Mouse (Mus musculus) limb, embryonic 14.5 days (tissue): ENCODE results near the gene Lbh. TPM values are rescaled to one million over a fixed set of nuclear protein-coding genes. Genes with fewer than 3 reads are reported as not detected.

Source experiments
- ATAC-seq: fragments of 200-750 bp; cut with Nextera tagmentation; 2 replicates; pipeline ENCODE4 v1.8.0; 2017; ENCODE audit warnings: low read depth, moderate number of reproducible peaks, moderate TSS enrichment; ENCODE audit not compliant: low FRiP score
- DNase-seq: peaks from one replicate; pipeline ENCODE4 v3.0.0-alpha.2; 2015; ENCODE audit warnings: low spot score
- H3K27ac ChIP-seq: fragments of 300-500 bp; sonication (generic); replicated peaks from 2 replicates; pipeline ENCODE4 v1.5.1; 2014; ENCODE audit warnings: low read depth, mild to moderate bottlenecking, low read length, moderate library complexity, mixed read lengths
- H3K27me3 ChIP-seq: fragments of 300-500 bp; sonication (generic); 2 replicates; pipeline ENCODE4 v1.6.1; 2014; ENCODE audit warnings: low read length, mixed read lengths; ENCODE audit not compliant: control insufficient read depth, insufficient read depth
- H3K36me3 ChIP-seq: fragments of 300-500 bp; sonication (generic); 2 replicates; pipeline ENCODE4 v1.6.1; 2014; ENCODE audit warnings: mild to moderate bottlenecking, low read length, moderate library complexity, mixed read lengths; ENCODE audit not compliant: control insufficient read depth, insufficient read depth
- H3K4me1 ChIP-seq: fragments of 300-500 bp; sonication (generic); 2 replicates; pipeline ENCODE4 v1.6.1; 2014; ENCODE audit warnings: antibody characterized with exemption, low read length, mixed read lengths; ENCODE audit not compliant: control insufficient read depth, insufficient read depth
- H3K4me2 ChIP-seq: fragments of 300-500 bp; sonication (generic); replicated peaks from 2 replicates; pipeline ENCODE4 v1.6.1; 2014; ENCODE audit warnings: low read depth, mild to moderate bottlenecking, low read length, moderate library complexity; ENCODE audit not compliant: severe bottlenecking
- H3K4me3 ChIP-seq: fragments of 300-500 bp; sonication (generic); replicated peaks from 2 replicates; pipeline ENCODE4 v1.5.1; 2014; ENCODE audit warnings: low read length
- H3K9ac ChIP-seq: fragments of 300-500 bp; sonication (generic); 2 replicates; pipeline ENCODE4 v1.6.1; 2014; ENCODE audit warnings: mild to moderate bottlenecking, low read depth, low read length, moderate library complexity; ENCODE audit not compliant: severe bottlenecking
- H3K9me3 ChIP-seq: fragments of 300-500 bp; sonication (generic); 2 replicates; pipeline ENCODE4 v1.6.1; 2016; ENCODE audit warnings: low read length; ENCODE audit not compliant: control insufficient read depth
- POLR2A ChIP-seq: fragments of 200-500 bp; IDR thresholded peaks from 2 replicates; pipeline ENCODE4 v1.8.0; 2012; ENCODE audit warnings: inconsistent platforms, mild to moderate bottlenecking, moderate library complexity, borderline replicate concordance; ENCODE audit not compliant: insufficient read depth, insufficient read length; ENCODE audit errors: extremely low read depth
- WGBS: fragments of 180-500 bp; shearing (Covaris S2); extraction: QIAGEN DNeasy Blood & Tissue Kit; methylation state at CpG from one replicate; pipeline ENCODE4 v1.1.7; 2014; 5-methylcytosine and 5-hydroxymethylcytosine counted together
- polyA plus RNA-seq, 2 experiments: library from polyadenylated mRNA; depleted of rRNA in 1 of 2; stranded (reverse) in 1 of 2; unstranded in 1 of 2; fragments of >200 nt; fragmentation: Nextera tagmentation in 1 of 2; extraction: Ambion mirVana in 1 of 2; gene quantifications; 2 replicates each; pipeline versions ENCODE4 v1.2.1 to v1.2.3; 2012 to 2014

Lbh gene
- polyA plus RNA-seq, 2 experiments = 3.9 to 55.3 TPM

DNA sequence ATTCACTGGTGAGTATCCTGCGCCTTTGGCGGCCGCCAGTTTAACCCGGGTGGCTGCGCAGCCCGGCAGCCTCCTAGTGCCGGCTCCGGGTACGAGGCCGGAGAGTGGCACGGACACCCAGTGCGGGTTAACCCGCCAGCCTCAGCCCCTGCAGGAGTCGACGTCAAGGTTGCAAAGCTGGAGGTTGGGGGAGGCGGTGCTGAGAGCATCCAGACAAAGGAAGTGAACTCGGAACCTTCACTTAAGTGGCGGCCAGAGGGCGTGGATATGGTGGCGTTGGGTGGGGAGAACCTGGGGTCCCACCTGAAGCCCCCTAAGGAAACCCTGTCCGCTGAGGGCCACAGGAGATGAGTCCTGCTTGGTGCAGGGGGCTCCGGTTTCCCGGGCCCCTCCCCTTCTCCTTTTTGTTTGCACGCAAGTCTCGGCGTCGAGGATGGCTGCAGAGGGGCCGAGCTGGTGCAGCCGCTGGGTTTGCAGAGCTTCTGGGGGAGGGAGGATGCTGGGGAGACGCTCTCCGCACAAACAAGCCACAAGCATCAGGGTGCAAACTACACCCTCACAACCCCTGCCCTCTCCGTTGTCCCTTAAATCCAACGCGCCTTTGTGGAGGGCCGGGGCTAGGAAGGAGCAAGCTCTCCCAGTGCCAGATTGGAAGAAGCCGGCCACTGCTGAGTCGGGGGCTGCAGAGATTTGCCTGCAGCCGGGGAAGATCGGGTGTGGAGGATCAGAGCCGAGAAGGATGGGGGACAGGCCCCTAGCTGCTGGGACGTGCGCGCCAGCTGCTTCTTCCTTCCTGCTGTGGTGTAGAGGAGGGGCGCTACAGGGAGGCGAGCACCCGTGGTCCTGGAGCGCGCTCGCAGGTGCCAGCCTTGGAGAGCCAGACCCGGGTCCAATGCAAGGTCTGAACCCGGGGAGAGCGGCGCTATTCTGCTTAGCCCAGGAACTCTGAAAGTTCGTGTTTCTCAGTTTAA lies 751 bp downstream of the Lbh start:
- 0 out of 2 replicates have a peak, but pooled peaks have one; percentile 18 for TF ChIP-seq POLR2A
- Histone ChIP-seq H3K4me1 (peaks cover 38% of the 10 kb centered on the region), H3K9ac (peak overlapping the region; percentile 72), H3K4me3 (peak overlapping the region; percentile 56), H3K27ac (peak overlapping the region; percentile 84), H3K9me3 (no peaks in the 10 kb centered on the region), H3K27me3 (no peaks in the 10 kb centered on the region), H3K4me2 (peak overlapping the region; percentile 96), H3K36me3 (peaks cover 24% of the 10 kb centered on the region; the same call in 1 of the 2 replicates)
- 0% methylated on average over 46 of the region's 54 CpGs for WGBS
- DNase-seq (peak; percentile 47), ATAC-seq (peak; percentile 41)

DNA sequence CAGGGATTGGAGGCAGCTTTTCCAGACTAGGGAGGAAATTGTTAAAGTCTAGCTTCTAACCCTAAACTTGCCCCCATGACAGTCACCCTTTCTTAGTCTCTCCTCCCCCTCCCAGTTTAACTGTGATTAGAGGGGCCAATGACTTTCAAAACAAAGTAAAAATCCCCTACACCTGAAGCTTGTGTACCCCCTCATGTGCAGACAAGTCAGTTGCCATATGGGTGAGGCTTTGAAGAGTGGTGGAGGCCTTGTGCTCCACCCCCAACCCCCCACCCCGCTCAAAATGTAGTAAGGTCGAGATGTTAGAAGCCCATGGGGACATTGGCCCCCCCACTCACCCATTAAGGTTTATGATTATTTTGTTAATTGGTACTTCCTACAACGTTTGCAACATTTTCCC lies 1.5 kb downstream of the Lbh start:
- Histone ChIP-seq H3K9ac (peak overlapping the region; percentile 72), H3K27me3 (no peaks in the 10 kb centered on the region), H3K4me1 (peaks cover 40% of the 10 kb centered on the region), H3K9me3 (no peaks in the 10 kb centered on the region), H3K27ac (peak overlapping the region; percentile 84), H3K4me3 (peak overlapping the region; percentile 56), H3K36me3 (peaks cover 29% of the 10 kb centered on the region), H3K4me2 (peak overlapping the region; percentile 96)
- WGBS = 7% methylated on average over 3 of the region's 3 CpGs
- no peak for TF ChIP-seq POLR2A
- no peak for DNase-seq
- no peak for ATAC-seq

DNA sequence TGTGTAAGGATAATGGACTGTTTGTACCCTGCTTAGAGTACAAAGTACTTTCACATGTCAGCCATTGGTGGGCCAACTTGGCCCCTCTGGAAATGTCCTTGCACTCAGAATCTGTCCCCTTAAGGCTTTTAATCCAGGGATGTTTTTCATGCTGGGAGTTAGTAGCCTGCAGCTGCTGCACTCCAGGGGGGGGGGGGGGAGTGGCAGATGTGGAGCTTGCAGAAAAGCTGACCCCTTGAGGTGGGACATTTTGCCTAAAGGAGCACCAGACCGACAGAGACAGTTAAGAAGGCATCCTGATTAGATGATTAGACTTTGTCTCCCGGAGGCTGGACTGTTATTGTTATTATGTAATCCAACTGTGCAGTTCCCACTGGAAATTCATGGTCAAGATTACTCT lies 2.3 kb downstream of the Lbh start:
- Histone ChIP-seq H3K4me1 (peaks cover 47% of the 10 kb centered on the region), H3K4me2 (peak overlapping the region; percentile 22), H3K4me3 (peak overlapping the region; percentile 6), H3K27ac (no peak overlapping the region), H3K27me3 (no peaks in the 10 kb centered on the region), H3K9ac (no peak overlapping the region), H3K36me3 (peaks cover 37% of the 10 kb centered on the region), H3K9me3 (no peaks in the 10 kb centered on the region)
- TF ChIP-seq POLR2A = no peak
- ATAC-seq (no peak), DNase-seq (no peak)
- WGBS = 13% methylated on average over 2 of the region's 2 CpGs

DNA sequence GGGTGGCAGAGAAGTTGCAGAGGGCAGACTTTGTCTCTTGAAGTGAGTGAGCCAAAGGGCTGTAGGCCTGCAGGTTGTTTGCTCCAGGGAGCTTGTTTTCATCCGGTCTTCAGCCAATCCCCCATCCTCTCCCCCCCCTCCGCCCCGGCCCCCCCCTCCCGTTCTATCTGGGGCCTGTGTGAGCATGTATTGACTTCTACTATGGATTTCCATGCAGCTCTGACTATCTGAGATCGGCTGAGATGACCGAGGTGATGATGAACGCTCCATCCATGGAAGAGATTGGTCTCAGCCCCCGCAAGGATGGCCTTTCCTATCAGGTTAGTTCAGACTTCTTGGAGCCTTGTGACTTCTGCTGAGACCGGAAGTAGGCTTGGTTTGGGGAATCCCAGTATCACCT lies 2.9 kb downstream of the Lbh start:
- H3K9me3 ChIP-seq = no peaks in the 10 kb centered on the region
- peak overlapping the region; percentile 6 for H3K4me3 ChIP-seq
- H3K27me3 ChIP-seq = no peaks in the 10 kb centered on the region
- no peak overlapping the region for H3K27ac ChIP-seq
- H3K4me2 ChIP-seq = peak overlapping the region; percentile 22
- peaks cover 39% of the 10 kb centered on the region for H3K36me3 ChIP-seq
- TF ChIP-seq POLR2A = no peak
- ATAC-seq (no peak), DNase-seq (no peak)
- H3K4me1 ChIP-seq = peaks cover 47% of the 10 kb centered on the region
- WGBS = 50% methylated on average over 9 of the region's 9 CpGs
- no peak overlapping the region for H3K9ac ChIP-seq

DNA sequence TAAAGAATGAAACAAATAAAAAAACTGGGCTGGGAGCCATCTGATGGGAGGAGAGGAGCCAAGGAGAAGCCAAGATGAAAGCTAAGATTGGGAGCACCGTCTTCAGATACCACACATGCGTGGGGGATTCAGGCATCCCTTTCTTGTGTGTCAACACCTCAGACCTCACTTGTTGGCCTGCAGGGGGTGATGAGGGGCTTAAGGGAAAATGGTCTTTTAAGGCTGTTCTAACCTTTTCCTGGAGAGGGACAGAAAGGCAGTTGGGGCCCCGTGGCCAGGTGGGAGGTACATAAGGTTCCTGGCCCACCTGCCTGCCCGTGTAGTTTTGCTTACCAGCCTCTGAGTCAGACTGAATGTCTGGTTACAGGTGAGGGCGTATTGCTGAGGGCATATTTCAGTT lies 4.1 kb downstream of the Lbh start:
- WGBS = 45% methylated on average over 5 of the region's 5 CpGs
- Histone ChIP-seq H3K9ac (no peak overlapping the region), H3K27ac (no peak overlapping the region), H3K4me1 (peaks cover 45% of the 10 kb centered on the region), H3K4me2 (no peak overlapping the region), H3K4me3 (no peak overlapping the region), H3K9me3 (no peaks in the 10 kb centered on the region), H3K27me3 (no peaks in the 10 kb centered on the region), H3K36me3 (peaks cover 49% of the 10 kb centered on the region)
- DNase-seq (no peak), ATAC-seq (no peak)
- TF ChIP-seq POLR2A = no peak
